Mouse (Mus musculus) mesoderm, embryonic 11.5 days (tissue): Measurements from ENCODE around the gene Hivep3.

Experiments used
- DNase-seq: peaks from one replicate; pipeline ENCODE4 v3.0.0-alpha.2; 2012; ENCODE audit warnings: low read depth, low spot score

Hivep3 gene

GRCm38 (mm10) chr4:119871441-119871840 is 137.9 kb downstream of the Hivep3 start:
- DNase-seq: no peak

GRCm38 (mm10) chr4:119871861-119872582 is 138.4 kb downstream of the Hivep3 start:
- DNase-seq: no peak

- no peak for DNase-seq
These were observed 140.4 kb downstream of the Hivep3 start for GRCm38 (mm10) chr4:119873935-119874334.

- DNase-seq: no peak
These were observed 142.0 kb downstream of the Hivep3 start for GRCm38 (mm10) chr4:119875592-119875991.

GRCm38 (mm10) chr4:119876535-119877160 is 143.1 kb downstream of the Hivep3 start:
- DNase-seq: no peak

GRCm38 (mm10) chr4:119878218-119878617 is 144.6 kb downstream of the Hivep3 start:
- no peak for DNase-seq

GRCm38 (mm10) chr4:119879671-119880070 is 146.1 kb downstream of the Hivep3 start:
- DNase-seq: no peak

GRCm38 (mm10) chr4:119880270-119880669 is 146.7 kb downstream of the Hivep3 start:
- no peak for DNase-seq

- DNase-seq: no peak
These were observed 147.7 kb downstream of the Hivep3 start for GRCm38 (mm10) chr4:119881292-119881691.

GRCm38 (mm10) chr4:119882401-119882800 is 148.8 kb downstream of the Hivep3 start:
- DNase-seq: peak; percentile 12

- DNase-seq: peak; percentile 29
These were observed 149.2 kb downstream of the Hivep3 start for GRCm38 (mm10) chr4:119882814-119883213.

GRCm38 (mm10) chr4:119886621-119887020 is 153.0 kb downstream of the Hivep3 start:
- no peak for DNase-seq

GRCm38 (mm10) chr4:119887523-119888177 is 154.1 kb downstream of the Hivep3 start:
- no peak for DNase-seq

GRCm38 (mm10) chr4:119889760-119890159 is 156.2 kb downstream of the Hivep3 start:
- DNase-seq: no peak

GRCm38 (mm10) chr4:119893255-119893779 is 159.7 kb downstream of the Hivep3 start:
- DNase-seq: no peak

GRCm38 (mm10) chr4:119894797-119895458 is 161.3 kb downstream of the Hivep3 start:
- no peak for DNase-seq

GRCm38 (mm10) chr4:119895504-119895903 is 161.9 kb downstream of the Hivep3 start:
- DNase-seq: no peak

GRCm38 (mm10) chr4:119896572-119896971 is 163.0 kb downstream of the Hivep3 start:
- DNase-seq: no peak

- no peak for DNase-seq
These were observed 163.7 kb downstream of the Hivep3 start for GRCm38 (mm10) chr4:119897054-119897855.

- DNase-seq: no peak
These were observed 168.2 kb downstream of the Hivep3 start for GRCm38 (mm10) chr4:119901556-119902491.
